Mouse (Mus musculus) liver, embryonic 12.5 days (tissue): ENCODE measurements around the gene Smap2. TPM values are rescaled to one million over a fixed set of nuclear protein-coding genes. Genes with fewer than 3 reads are reported as not detected.

Source experiments
- ATAC-seq: fragments of 200-750 bp; cut with Nextera tagmentation; 2 replicates; pipeline ENCODE4 v1.8.0; 2017; ENCODE audit warnings: moderate number of reproducible peaks, mild to moderate bottlenecking, moderate library complexity
- H3K27ac ChIP-seq: fragments of 300-500 bp; sonication (generic); 2 replicates; pipeline ENCODE4 v1.5.1; 2016; ENCODE audit warnings: mild to moderate bottlenecking
- H3K27me3 ChIP-seq: fragments of 300-500 bp; sonication (generic); replicated peaks from 2 replicates; pipeline ENCODE4 v1.6.1; 2016; ENCODE audit warnings: mild to moderate bottlenecking, moderate library complexity
- H3K36me3 ChIP-seq: fragments of 300-500 bp; sonication (generic); 2 replicates; pipeline ENCODE4 v1.6.1; 2016; ENCODE audit warnings: mild to moderate bottlenecking, moderate library complexity
- H3K4me1 ChIP-seq: fragments of 300-500 bp; sonication (generic); 2 replicates; pipeline ENCODE4 v1.6.1; 2016
- H3K4me2 ChIP-seq: fragments of 300-500 bp; sonication (generic); 2 replicates; pipeline ENCODE4 v1.6.1; 2016; ENCODE audit warnings: mild to moderate bottlenecking, moderate library complexity
- H3K4me3 ChIP-seq: fragments of 300-500 bp; sonication (generic); 2 replicates; pipeline ENCODE4 v1.5.1; 2016; ENCODE audit warnings: mild to moderate bottlenecking, moderate library complexity
- H3K9ac ChIP-seq: fragments of 300-500 bp; sonication (generic); 2 replicates; pipeline ENCODE4 v1.6.1; 2016; ENCODE audit warnings: mild to moderate bottlenecking, moderate library complexity
- H3K9me3 ChIP-seq: fragments of 300-500 bp; sonication (generic); replicated peaks from 2 replicates; pipeline ENCODE4 v1.6.1; 2016; ENCODE audit warnings: mild to moderate bottlenecking, moderate library complexity
- WGBS: fragments of 180-500 bp; shearing (Covaris S2); methylation state at CpG from one replicate; pipeline ENCODE4 v1.1.7; 2016; ENCODE audit not compliant: insufficient replicate concordance; 5-methylcytosine and 5-hydroxymethylcytosine counted together
- polyA plus RNA-seq: library from polyadenylated mRNA; unstranded; fragments of >200 nt; fragmentation: Nextera tagmentation; extraction: Ambion mirVana; gene quantifications from 2 replicates; pipeline ENCODE4 v1.2.1, GENCODE M21; 2016

Smap2 gene
- polyA plus RNA-seq, 1 experiment from 2014 or later: 46.9 TPM

DNA sequence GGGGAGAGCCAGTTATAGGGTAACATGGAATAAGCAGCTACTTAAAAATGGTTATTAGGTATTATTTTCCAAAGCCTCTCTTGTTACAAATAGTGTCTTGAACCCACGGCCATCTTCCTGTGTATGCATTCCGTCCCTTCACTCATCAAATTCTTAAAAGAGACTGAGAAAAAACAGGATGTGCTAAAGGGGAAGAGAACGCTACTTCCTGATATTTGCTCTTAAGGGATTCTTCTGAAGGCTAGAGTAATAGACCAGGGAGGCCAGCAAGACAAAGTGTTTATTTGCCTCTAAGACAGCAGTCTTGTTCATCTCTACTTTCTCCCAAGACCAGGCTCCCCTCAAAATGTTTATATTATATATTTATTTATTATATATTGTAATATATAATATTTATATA lies 1.2 kb upstream of the Smap2 start:
- Histone ChIP-seq H3K4me1 (peaks cover 54% of the 10 kb centered on the region), H3K27ac (no peak overlapping the region), H3K27me3 (no peaks in the 10 kb centered on the region), H3K4me3 (no peak overlapping the region), H3K9ac (no peak overlapping the region), H3K4me2 (no peak overlapping the region), H3K9me3 (no peaks in the 10 kb centered on the region), H3K36me3 (0 out of 2 replicates have a peak, but pooled peaks cover 4% of the 10 kb centered on the region)
- ATAC-seq: no peak
- WGBS: 67% methylated on average over 3 of the region's 3 CpGs

DNA sequence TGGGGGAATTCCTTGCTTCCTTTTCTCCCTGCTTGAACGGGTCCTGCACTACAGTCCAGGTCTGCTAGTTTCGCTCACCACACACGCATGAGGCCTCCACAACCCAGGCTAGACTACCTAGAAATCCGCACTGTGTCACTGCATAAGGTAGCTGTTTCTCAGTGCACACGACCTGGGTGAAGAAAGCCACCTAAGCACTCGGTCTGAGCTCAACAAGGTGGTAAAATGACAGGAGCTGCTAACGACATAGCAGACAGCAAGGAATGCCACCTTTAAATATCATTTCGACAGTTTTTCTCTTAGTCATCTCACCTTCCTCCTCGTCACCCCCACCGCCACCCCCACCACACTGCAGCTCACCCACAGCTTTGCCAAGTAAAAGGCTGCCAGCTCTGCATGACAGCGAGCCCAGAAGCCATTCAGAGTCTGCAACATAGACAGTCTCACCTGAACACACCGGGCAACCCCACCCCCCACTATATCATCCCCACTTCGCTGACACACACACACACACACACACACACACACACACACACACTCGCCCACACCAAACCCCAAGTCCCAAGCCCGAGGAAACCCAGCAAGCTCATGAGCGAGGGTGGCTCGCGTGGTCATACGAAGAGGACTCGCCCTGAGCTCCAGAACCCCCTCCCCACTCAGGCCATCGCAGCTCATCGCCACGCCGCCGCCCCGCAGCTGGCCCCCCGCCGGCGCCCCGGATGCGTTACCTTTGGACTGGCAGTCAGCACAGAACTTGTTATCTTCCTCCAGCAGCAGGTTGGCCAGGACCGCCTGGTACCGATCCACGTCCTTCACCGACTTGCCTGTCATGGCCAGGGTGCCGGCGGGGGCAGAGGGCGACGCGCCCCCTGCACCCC lies 787 bp downstream of the Smap2 start:
- peak; percentile 53 for ATAC-seq
- Histone ChIP-seq H3K27ac (peak overlapping the region; percentile 92), H3K4me2 (peak overlapping the region; percentile 84), H3K36me3 (0 out of 2 replicates have a peak, but pooled peaks cover 4% of the 10 kb centered on the region), H3K9me3 (no peaks in the 10 kb centered on the region), H3K4me3 (peak overlapping the region; percentile 100), H3K4me1 (peaks cover 61% of the 10 kb centered on the region), H3K27me3 (no peaks in the 10 kb centered on the region), H3K9ac (peak overlapping the region; percentile 99)
- WGBS: 1% methylated on average over 39 of the region's 40 CpGs

DNA sequence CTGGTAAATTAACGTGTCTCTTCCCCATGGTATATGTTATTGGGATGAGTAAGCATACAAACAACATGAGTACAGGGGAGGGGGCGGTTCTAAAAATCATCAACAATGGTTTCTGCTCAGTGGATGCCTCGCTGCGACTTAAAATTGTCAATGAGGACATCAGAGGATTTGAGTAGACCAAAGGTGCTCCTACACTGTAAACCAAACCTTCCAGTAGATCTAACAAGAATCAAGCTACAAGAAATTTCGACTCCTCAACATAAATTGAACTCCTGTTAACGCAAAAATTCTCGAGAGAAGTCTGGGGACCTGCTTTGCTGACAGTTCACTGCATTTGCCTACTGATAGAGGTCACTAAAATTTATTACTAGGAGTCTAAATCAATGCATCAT lies 1.8 kb downstream of the Smap2 start:
- 27% methylated on average over 7 of the region's 7 CpGs for WGBS

DNA sequence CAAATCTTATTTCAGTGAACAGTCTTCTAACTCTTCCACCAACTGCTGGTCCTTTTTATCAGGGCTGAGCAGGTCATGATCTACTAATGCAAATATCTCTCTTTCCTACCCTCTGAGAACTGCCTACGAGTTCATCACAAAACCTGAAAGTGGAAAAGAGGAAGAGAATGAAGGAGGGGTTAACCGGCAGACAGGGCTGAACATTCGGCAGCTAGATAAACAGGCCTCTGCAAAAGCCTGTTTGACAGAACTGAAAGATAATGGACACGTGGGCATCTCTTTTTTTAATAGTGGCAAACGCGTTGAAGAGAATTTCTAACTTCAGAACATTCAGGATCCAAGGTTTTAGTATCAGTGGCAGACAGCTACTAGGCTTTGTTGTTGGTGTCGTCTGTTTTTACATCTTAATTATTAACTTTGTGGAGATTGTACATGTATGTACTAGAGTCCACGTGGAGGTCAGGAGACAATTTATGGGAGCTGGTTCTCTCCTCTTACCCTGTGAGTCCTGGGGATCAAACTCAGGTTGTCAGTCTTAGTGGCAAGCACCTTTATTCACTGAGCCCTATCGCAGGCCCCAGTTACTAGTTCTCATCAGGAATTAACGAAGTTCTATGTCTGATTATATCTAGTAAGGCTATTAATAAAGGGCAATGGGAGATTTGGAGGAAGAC lies 2.3 kb downstream of the Smap2 start:
- Histone ChIP-seq H3K27me3 (no peaks in the 10 kb centered on the region), H3K4me3 (peak overlapping the region; percentile 100), H3K4me1 (peaks cover 76% of the 10 kb centered on the region), H3K9me3 (no peaks in the 10 kb centered on the region), H3K4me2 (peak overlapping the region; percentile 84), H3K36me3 (0 out of 2 replicates have a peak, but pooled peaks cover 4% of the 10 kb centered on the region), H3K9ac (peak overlapping the region; percentile 99), H3K27ac (peak overlapping the region; percentile 92)
- peak; percentile 71 for ATAC-seq
- whole genome bisulfite sequencing: 7% methylated on average over 10 of the region's 10 CpGs

More for the DNA sequence above, 1.8 kb downstream of the Smap2 start:
- Histone ChIP-seq H3K9me3 (no peaks in the 10 kb centered on the region), H3K36me3 (0 out of 2 replicates have a peak, but pooled peaks cover 4% of the 10 kb centered on the region), H3K9ac (peak overlapping the region; percentile 99), H3K4me3 (peak overlapping the region; percentile 100), H3K4me1 (peaks cover 71% of the 10 kb centered on the region), H3K27ac (peak overlapping the region; percentile 92), H3K27me3 (no peaks in the 10 kb centered on the region), H3K4me2 (peak overlapping the region; percentile 84)
- no peak for ATAC-seq

DNA sequence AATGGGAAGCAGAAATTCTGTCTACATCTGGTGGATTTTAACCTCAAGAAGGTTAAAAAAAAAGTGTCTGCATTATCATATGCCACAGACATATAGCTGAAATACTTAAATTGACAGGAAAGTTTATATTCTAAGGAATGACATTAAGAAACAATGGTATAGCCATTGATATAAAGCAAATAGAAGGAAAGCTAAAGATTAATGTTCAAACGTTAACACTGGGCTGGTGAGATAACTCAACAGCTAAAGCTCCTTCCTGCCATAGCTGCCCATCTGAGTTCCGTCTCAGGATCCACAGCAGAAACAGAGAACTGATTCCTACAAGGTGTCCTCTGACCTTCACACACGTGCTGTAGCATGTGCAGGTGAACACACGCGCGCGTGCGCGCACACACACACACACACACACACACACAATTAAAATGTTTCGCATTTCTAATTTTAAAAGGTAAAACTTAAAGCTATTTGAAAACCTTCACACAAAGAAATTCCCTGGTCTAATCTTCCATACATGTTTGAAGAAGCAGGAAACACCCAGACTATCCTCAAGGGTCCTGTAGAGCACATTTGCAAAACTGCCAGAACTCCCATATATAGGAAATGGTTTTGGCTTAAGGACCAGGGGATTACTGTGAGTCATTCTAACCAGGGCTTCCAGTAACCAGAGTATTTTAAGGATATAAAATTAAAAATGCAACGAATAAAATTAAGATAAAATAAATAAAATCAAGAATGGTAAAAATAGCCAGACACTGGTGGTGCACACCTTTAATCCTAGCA lies 6.1 kb downstream of the Smap2 start:
- Histone ChIP-seq H3K4me1 (peaks cover 100% of the 10 kb centered on the region), H3K4me3 (no peak overlapping the region), H3K9ac (peak overlapping the region; percentile 36; the same call in 1 of the 2 replicates), H3K27ac (peak overlapping the region; percentile 51; the same call in 1 of the 2 replicates), H3K27me3 (no peaks in the 10 kb centered on the region), H3K9me3 (no peaks in the 10 kb centered on the region), H3K36me3 (0 out of 2 replicates have a peak, but pooled peaks cover 4% of the 10 kb centered on the region), H3K4me2 (peak overlapping the region; percentile 33)
- ATAC-seq: no peak
- 61% methylated on average over 11 of the region's 11 CpGs for WGBS

DNA sequence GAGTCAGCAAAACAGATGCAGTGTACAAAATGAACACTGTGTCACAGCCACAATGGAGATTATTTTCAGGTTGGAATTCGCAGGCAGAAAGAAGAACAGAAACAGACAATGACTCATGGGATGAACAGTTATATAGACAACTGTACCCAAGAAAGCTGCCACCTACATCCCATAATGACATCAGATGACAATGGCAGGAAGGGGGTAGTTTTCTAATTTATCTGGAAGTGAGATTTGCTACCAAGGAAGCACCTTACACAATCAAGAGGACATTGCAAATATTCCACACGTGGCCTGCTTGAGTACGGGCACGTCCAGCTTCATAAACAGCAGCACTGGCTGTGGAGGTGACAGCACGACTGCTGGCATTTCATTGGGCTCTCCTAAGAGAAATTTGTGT lies 7.9 kb downstream of the Smap2 start:
- Histone ChIP-seq H3K4me2 (no peak overlapping the region), H3K9ac (no peak overlapping the region), H3K27ac (peak overlapping the region; percentile 55; the same call in 1 of the 2 replicates), H3K27me3 (no peaks in the 10 kb centered on the region), H3K9me3 (no peaks in the 10 kb centered on the region), H3K4me1 (peaks cover 100% of the 10 kb centered on the region), H3K36me3 (0 out of 2 replicates have a peak, but pooled peaks cover 4% of the 10 kb centered on the region), H3K4me3 (no peak overlapping the region)
- WGBS: 63% methylated on average over 5 of the region's 5 CpGs
- ATAC-seq: no peak

DNA sequence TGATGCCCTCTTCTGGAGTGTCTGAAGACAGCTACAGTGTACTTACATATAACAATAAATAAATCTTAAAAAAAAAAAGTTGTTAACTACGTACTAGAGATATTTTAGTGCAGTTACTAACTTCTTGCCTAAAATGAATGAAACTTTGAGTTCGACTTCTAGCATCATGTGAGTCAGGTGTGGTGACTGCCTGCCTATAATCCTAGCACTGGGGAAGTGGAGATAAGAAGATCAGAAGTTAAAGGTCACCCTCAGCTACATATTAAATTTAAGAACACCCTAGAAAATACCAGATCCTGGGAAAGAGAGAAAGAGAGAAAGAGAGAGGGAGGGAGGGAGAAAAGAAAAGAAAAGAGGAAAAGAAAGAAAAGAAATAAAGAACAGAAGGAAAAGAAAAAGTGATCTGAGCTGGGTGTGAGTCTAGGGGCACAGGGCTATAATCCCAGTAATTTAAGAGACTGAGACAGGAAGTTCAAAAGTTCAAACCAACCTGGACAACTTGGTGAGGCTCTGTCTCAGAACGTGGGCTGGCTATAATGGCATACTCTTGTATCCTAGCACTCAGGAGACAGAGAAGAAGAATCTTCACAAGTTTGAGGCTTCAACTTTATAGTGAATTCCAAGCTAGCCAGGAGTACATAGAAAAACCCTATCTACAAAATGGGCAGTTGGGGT lies 8.8 kb downstream of the Smap2 start:
- WGBS: 45% methylated on average over 3 of the region's 3 CpGs
- no peak for ATAC-seq
- Histone ChIP-seq H3K27ac (0 out of 2 replicates have a peak overlapping the region, but pooled peaks have one; percentile 55), H3K36me3 (no peaks in the 10 kb centered on the region), H3K4me1 (peaks cover 99% of the 10 kb centered on the region), H3K9ac (no peak overlapping the region; the same call in 1 of the 2 replicates), H3K4me2 (0 out of 2 replicates have a peak overlapping the region, but pooled peaks have one; percentile 7), H3K9me3 (no peaks in the 10 kb centered on the region), H3K27me3 (no peaks in the 10 kb centered on the region), H3K4me3 (no peak overlapping the region)

DNA sequence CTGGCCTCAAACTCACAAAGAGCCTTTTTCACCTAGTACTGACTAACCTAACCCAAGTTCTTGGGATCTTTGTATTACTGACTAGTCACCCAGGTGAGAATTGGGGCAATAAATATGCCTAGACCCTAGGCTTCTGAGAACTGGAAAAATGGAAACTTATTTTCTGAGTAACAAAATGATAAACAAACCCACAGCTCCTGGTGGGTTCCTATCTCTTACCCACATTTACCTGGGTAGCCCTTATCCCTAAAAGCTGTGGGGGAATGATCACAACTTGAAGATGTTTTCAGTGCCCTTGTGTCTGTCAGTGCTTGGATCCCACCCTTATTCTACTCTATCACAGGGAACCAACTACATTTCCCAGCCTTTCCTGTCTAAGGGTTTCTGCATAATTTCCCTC lies 10.0 kb downstream of the Smap2 start:
- Histone ChIP-seq H3K9me3 (no peaks in the 10 kb centered on the region), H3K4me3 (no peak overlapping the region), H3K4me1 (peaks cover 98% of the 10 kb centered on the region), H3K4me2 (peak overlapping the region; percentile 4; the same call in 1 of the 2 replicates), H3K36me3 (no peaks in the 10 kb centered on the region), H3K27me3 (no peaks in the 10 kb centered on the region), H3K27ac (peak overlapping the region; percentile 32; the same call in 1 of the 2 replicates), H3K9ac (no peak overlapping the region)
- peak; percentile 35; the same call in 1 of the 2 replicates for ATAC-seq

DNA sequence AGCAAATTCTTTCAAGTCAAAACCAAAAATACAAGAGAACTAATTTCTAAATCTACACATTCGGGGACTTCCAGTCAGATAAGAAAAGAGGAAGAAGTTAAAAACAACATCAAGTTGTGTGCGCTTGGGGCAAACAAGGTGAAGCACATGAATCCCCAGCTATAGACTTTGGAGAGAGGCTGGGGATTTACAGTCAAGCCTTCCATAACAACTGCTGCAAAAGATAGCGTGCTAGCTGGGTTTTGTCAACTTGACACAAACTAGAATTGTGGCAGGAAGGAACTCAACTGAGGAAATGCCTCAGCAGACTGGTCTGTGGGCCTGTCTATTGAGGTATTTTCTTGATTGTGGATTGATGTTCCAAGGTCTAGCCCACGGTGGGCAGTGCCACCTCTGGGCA lies 12.4 kb downstream of the Smap2 start:
- H3K4me1 ChIP-seq: peaks cover 98% of the 10 kb centered on the region
- H3K4me2 ChIP-seq: peak overlapping the region; percentile 39
- no peak overlapping the region for H3K9ac ChIP-seq
- no peak overlapping the region for H3K4me3 ChIP-seq
- 15% methylated on average over 4 of the region's 4 CpGs for WGBS
- 0 out of 2 replicates have a peak, but pooled peaks cover 5% of the 10 kb centered on the region for H3K36me3 ChIP-seq
- ATAC-seq: 0 out of 2 replicates have a peak, but pooled peaks have one; percentile 22
- no peaks in the 10 kb centered on the region for H3K9me3 ChIP-seq
- H3K27me3 ChIP-seq: no peaks in the 10 kb centered on the region
- H3K27ac ChIP-seq: peak overlapping the region; percentile 71

DNA sequence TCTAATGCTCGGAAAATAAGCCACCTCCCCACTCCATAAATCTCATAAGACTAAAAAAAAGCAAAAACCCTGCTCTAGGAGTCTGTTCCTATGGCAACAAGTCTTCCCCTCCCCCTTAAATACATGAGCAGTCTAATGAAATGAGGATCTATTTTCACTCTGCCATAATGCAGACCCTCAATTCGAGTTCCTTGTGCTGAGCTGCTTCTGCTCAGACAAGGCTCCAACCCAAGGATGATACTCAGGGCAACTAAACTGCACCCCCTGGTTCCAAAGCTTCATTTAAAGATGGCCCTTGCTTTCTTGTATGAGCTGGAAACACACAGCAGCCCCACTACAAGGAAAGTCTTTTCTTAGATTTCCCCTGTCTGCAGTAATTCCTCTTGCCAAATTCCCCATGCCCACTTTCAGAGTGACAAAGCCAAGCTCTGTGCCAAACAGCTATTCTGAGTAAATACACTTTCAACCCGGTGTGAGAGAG lies 13.4 kb downstream of the Smap2 start:
- no peak overlapping the region for H3K9ac ChIP-seq
- H3K4me2 ChIP-seq: 0 out of 2 replicates have a peak overlapping the region, but pooled peaks have one; percentile 18
- no peak for ATAC-seq
- 0 out of 2 replicates have a peak, but pooled peaks cover 5% of the 10 kb centered on the region for H3K36me3 ChIP-seq
- no peaks in the 10 kb centered on the region for H3K27me3 ChIP-seq
- no peak overlapping the region for H3K4me3 ChIP-seq
- H3K9me3 ChIP-seq: no peaks in the 10 kb centered on the region
- peaks cover 95% of the 10 kb centered on the region for H3K4me1 ChIP-seq
- 35% methylated on average over 3 of the region's 3 CpGs for WGBS
- peak overlapping the region; percentile 37; the same call in 1 of the 2 replicates for H3K27ac ChIP-seq
